Mouse (Mus musculus) testis, adult 2 months (tissue): ENCODE results near the gene Dlgap1. TPM values are rescaled to one million over a fixed set of nuclear protein-coding genes. Genes with fewer than 3 reads are reported as not detected.

Source experiments
- H3K27ac ChIP-seq: fragments of 200-500 bp; 2 replicates; pipeline ENCODE4 v1.5.1; 2012; ENCODE audit warnings: low read depth, low read length; ENCODE audit not compliant: control insufficient read depth, insufficient read depth
- H3K27me3 ChIP-seq: fragments of 200-500 bp; 2 replicates; pipeline ENCODE4 v1.6.1; 2012; ENCODE audit warnings: mild to moderate bottlenecking, low read length, moderate library complexity; ENCODE audit not compliant: control insufficient read depth, insufficient read depth
- H3K36me3 ChIP-seq: fragments of 200-500 bp; 2 replicates; pipeline ENCODE4 v1.6.1; 2012; ENCODE audit warnings: mild to moderate bottlenecking, low read length; ENCODE audit not compliant: control insufficient read depth, insufficient read depth
- H3K4me1 ChIP-seq: fragments of 200-500 bp; 2 replicates; pipeline ENCODE4 v1.6.1; 2012; ENCODE audit warnings: low read length; ENCODE audit not compliant: control insufficient read depth, insufficient read depth
- H3K4me3 ChIP-seq: fragments of 200-500 bp; 2 replicates; pipeline ENCODE4 v1.5.1; 2012; ENCODE audit warnings: low read depth, mild to moderate bottlenecking, low read length, moderate library complexity, mixed read lengths; ENCODE audit not compliant: control insufficient read depth
- CTCF ChIP-seq: fragments of 200-500 bp; IDR thresholded peaks from 2 replicates; pipeline ENCODE4 v1.5.1; 2012; ENCODE audit warnings: low read depth, mild to moderate bottlenecking, inconsistent platforms, low read length, moderate library complexity; ENCODE audit not compliant: control insufficient read depth, insufficient read depth, insufficient replicate concordance
- POLR2A ChIP-seq: fragments of 200-500 bp; IDR thresholded peaks from 2 replicates; pipeline ENCODE4 v1.6.1; 2012; ENCODE audit warnings: low read depth, mild to moderate bottlenecking, inconsistent platforms, low read length, moderate library complexity; ENCODE audit not compliant: control insufficient read depth
- polyA plus RNA-seq: library from polyadenylated mRNA; depleted of rRNA; stranded (reverse); fragments of >200 nt; gene quantifications from 2 replicates; pipeline ENCODE4 v1.2.3, GENCODE M21; 2012

Dlgap1 gene
- polyA plus RNA-seq, 1 experiment, result 3.5 TPM

DNA sequence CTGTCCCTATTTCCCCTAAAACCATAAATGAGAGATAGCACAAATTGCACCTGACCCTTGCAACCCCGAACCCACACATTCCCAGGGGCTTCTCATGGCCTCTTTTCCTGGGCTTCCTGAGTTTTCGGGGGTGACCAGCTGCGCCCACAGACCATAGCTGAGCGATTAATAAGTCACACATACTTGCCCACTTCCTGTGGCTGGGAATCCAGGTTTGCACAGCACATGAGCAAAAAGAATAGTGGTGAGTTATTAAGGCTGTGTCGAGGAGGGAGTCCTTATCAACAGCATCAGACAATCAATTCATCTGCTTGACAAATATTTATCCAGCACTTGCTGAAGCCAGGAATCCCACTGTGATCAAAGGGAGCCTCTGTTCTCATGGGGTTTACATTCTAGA lies 740.7 kb downstream of the Dlgap1 start:
- TF ChIP-seq POLR2A, result no peak
- no peak for TF ChIP-seq CTCF
- no peak overlapping the region for H3K27ac ChIP-seq
- no peak overlapping the region for H3K4me3 ChIP-seq
- no peaks in the 10 kb centered on the region for H3K36me3 ChIP-seq
- H3K27me3 ChIP-seq, result no peaks in the 10 kb centered on the region
- H3K4me1 ChIP-seq, result peaks cover 7% of the 10 kb centered on the region

DNA sequence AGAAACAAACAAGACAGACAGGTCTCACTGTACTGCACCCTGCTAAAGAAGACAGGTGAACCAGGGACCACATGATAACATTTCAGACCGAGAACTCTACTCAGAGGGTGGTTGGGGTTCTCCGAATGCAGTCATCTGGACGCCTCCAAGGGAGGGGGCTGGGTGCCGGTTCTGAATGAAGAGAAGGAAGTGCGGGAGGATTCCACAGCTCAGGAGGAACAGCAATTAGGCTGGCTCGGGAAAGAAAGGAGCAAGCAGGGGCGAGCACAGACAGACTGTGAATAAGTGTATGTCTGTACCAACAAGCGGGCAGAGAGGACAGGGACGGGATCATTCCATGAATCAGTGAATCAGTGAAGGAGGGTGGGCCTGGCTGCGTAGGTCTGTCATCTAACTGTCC lies 744.6 kb downstream of the Dlgap1 start:
- H3K27ac ChIP-seq, result no peak overlapping the region
- H3K27me3 ChIP-seq, result no peaks in the 10 kb centered on the region
- H3K4me3 ChIP-seq, result no peak overlapping the region
- H3K4me1 ChIP-seq, result no peaks in the 10 kb centered on the region
- TF ChIP-seq POLR2A (no peak), CTCF (no peak)
- H3K36me3 ChIP-seq, result no peaks in the 10 kb centered on the region

DNA sequence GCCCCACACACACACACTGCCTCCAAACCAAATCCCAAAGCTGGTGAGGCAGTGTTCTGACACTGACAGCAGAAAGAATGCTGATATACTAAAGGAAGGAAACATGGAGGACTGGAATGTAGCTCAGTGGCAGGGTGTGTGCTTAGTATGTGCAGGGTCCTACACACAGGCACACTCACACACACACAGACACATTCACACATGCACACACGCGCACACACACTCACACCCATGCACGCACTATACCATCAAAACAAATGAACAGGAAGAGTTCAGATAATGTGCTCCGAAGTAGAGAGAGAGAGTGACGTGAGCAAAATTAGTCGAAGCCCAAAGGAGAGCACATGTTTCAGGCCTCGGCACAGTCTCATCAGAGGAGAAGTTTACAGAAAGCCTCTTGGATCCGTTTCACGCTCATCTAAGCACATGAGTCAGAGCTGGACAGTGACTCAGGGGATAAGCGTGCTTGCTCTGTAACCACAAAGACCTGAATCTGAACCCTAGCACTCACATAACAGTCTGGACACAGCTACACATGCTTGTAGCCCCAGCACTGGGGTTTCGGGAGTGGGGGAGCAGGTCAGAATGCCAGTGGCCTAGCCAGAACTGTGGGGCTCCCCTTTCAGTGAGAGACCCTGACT lies 750.9 kb downstream of the Dlgap1 start:
- H3K4me3 ChIP-seq, result no peak overlapping the region
- no peak overlapping the region for H3K27ac ChIP-seq
- no peaks in the 10 kb centered on the region for H3K36me3 ChIP-seq
- TF ChIP-seq POLR2A (no peak), CTCF (no peak)
- no peaks in the 10 kb centered on the region for H3K4me1 ChIP-seq
- H3K27me3 ChIP-seq, result no peaks in the 10 kb centered on the region

DNA sequence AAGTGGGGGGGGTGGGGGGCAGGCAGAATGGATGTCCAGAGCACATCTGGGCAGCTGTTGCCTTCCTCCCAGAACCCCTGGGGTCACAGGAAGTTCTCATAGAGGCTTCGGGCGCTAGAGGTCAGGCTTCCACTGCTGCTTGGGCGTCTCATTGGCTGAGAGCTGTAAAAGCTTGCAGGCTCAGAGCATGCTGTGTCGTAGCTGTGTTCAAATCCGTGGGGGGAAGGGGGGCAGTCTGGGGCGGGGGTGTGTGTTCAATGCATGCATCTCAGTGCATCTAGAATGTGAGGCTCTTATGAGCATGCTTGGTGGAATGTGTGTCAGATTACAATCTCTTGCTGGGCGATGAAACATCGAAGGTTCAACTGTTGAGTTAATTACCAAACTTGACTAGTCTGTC lies 751.9 kb downstream of the Dlgap1 start:
- H3K27ac ChIP-seq, result no peak overlapping the region
- H3K4me3 ChIP-seq, result no peak overlapping the region
- H3K4me1 ChIP-seq, result no peaks in the 10 kb centered on the region
- H3K36me3 ChIP-seq, result no peaks in the 10 kb centered on the region
- no peak for TF ChIP-seq POLR2A
- TF ChIP-seq CTCF, result 0 out of 2 replicates have a peak, but pooled peaks have one; percentile 12
- no peaks in the 10 kb centered on the region for H3K27me3 ChIP-seq

DNA sequence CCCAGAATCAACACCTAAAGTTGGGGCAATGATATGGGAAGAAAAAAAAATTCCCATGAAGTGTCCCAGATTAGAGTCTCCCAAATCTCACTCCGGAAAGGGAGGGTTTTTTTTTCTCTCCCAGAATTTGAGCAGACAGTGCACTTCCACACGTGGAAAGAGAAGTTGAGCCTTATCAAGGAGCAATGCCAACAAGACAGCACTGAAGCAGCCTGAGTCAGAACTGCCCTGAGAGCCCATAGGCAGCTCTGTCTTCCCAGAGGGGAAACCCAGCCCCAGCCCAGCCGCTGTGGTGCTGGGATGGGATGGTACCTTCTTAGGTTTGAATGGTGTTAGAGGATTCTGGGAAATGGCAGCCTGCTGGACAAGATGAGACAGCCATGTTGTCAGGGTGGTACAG lies 753.3 kb downstream of the Dlgap1 start:
- H3K27ac ChIP-seq, result no peak overlapping the region
- no peaks in the 10 kb centered on the region for H3K4me1 ChIP-seq
- TF ChIP-seq CTCF, result no peak
- TF ChIP-seq POLR2A, result no peak
- no peak overlapping the region for H3K4me3 ChIP-seq
- H3K36me3 ChIP-seq, result no peaks in the 10 kb centered on the region
- no peaks in the 10 kb centered on the region for H3K27me3 ChIP-seq

DNA sequence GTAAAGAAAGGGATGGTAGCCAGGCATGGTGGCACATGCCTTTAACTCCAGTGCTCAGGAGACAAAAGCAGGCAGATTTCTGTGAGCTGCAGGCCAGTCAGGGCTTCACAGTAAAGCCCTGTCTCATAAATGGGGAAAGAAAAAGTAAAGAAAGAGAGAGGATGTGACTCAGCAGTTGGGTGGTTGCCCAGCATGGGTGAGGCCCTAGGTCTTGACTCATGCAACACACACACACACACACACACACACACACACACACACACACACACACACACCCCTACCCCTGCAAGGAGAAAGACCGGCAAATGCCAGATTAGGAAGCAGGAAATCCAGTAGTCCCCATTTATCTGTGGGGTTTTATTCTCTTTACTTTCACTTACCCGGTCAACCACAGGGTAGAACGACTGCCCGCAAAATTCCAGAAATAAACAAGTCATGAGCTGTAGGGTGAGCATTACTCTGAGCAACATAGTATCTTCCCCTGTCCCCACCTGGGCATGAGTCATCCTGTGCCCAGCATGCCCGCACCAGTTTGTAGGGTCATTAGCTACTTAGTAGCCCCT lies 759.9 kb downstream of the Dlgap1 start:
- Histone ChIP-seq H3K4me3 (no peak overlapping the region), H3K27me3 (no peaks in the 10 kb centered on the region), H3K36me3 (no peaks in the 10 kb centered on the region), H3K27ac (no peak overlapping the region), H3K4me1 (no peaks in the 10 kb centered on the region)
- TF ChIP-seq POLR2A, result no peak

DNA sequence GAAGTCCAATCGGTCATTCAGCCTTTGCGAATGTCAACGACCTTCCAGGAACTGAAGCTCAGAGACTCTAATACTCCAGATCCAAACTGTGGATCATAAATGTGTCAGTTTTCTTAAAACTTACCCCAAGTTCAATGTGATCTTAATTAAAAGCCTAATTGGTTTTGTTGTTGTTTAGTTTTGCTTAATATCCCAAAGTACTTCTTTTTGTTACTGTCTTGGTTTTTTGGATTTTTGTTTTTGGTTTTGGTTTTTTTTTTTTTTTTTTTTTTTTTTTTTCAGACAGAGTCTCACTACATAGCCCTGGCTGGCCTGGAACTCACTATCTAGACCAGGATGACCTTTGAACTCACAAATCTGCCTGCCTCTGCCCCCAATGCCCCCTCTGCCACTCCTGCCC lies 765.9 kb downstream of the Dlgap1 start:
- Histone ChIP-seq H3K36me3 (no peaks in the 10 kb centered on the region), H3K27me3 (no peaks in the 10 kb centered on the region), H3K4me3 (no peak overlapping the region), H3K27ac (no peak overlapping the region), H3K4me1 (peaks cover 7% of the 10 kb centered on the region)
- no peak for TF ChIP-seq POLR2A
- no peak for TF ChIP-seq CTCF
